Mouse (Mus musculus): ENCODE measurements around the gene Des.

Des gene

GRCm38 (mm10) chr1:75360112-75361031 lies at the start of gene Des:
Gene Des, plus strand, starts transcription at chr1:75360329.
- peak; percentile 77 to 81 for DNase-seq (ENCODE audit: low spot score in 2 of 2)

DNA sequence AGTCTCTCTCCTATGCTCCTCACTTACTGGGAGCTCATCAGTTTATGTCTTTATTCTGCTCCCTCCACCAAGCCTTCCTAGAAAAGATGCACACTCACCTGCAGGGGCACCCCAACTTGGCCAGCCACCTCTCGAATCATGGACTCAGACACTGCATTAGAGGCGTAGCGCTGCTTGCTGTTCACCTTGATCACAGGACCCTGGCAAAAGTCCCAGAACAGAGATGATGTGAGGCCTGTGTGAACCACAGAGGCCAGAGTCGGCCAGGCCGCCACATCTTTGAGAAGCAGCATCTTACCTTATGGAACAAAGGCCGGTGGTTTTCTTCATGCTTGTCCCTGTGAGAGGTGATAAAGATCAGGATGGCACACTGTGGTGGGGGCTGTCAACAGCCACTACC lies 48.4 kb upstream of the Des start:
- DNase-seq (ENCODE audit: low spot score in 2 of 2): no peak

GRCm38 (mm10) chr1:75315011-75315410 lies 45.1 kb upstream of the Des start:
- DNase-seq (ENCODE audit: low spot score in 2 of 2): no peak

- no peak for DNase-seq (ENCODE audit: low spot score in 2 of 2)
Observed at GRCm38 (mm10) chr1:75315456-75316365, 44.4 kb upstream of the Des start.

GRCm38 (mm10) chr1:75316861-75317240 lies 43.3 kb upstream of the Des start:
- peak; percentile 80 to 90 for DNase-seq (ENCODE audit: low spot score in 2 of 2)

DNA sequence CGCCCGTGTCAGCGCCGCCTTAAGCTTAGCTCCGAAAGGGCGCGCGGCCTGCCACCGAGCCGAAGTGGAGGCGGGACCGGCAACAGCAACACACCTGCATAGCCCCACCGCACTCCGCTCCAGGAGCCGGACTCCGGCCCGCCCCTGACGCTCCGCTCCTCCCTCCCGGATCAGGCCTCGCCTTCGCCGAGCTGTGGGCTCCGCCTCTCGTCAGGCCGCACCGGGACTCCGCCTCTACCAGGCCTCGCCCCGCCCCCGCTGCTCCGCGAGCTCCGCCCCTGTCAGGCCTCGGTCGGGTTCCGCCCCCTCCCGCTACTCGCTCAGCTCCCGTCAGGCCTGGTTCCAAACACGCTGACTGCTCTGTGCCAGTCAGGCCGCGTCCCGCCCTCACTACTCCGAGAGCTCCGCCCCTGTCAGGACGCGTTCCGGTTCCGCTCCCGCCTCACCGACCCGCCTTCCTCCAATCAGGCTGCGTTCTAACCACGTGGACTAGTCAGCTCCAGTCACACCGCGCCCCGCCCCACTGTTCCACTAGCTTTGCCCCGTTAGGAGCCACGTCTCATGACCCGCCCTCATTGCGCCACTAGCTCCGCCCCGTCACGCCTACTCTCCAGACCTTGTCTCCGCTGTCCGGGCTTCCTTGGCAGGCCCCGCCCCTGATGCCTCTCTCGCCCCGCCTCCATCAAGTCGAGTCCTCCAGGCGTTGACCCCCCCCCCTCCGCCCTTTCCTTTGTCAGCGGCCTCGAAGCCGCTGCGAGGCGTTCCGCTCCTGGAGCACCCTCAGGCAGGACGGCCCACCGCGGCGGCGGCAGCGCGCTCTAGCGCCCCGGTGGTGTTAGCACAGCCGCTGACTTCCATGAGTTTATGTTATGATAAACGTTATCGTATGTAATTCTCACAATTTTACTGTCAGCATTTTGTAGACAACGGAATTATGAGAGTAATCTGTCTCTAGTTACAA lies 42.6 kb upstream of the Des start, which contains the start of gene Dnpep:
Gene Dnpep, minus strand, starts transcription at position 750 of the 961 bp plus-strand sequence.
- peak; percentile 100 for DNase-seq (ENCODE audit: low spot score in 2 of 2)

GRCm38 (mm10) chr1:75318301-75318700 lies 41.8 kb upstream of the Des start:
- DNase-seq (ENCODE audit: low spot score in 2 of 2): no peak

DNA sequence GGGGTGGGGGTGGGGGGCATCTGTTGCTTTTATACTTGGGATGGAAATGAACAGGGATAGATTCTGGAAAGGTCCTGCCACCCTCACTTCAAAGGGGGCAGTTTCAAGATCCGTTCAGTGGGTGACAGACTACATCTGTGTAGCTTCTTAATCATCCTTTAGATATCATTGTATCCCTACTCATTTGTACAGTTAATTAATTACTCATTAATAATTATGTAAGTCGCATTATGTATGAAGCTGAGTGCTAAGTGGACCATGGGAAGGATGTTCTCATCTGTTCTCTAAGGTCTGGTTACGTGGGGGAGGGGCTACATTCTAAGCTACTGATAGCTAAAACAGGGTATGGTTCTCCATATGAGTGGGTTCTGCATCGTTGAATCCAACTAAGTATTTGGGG lies 41.4 kb upstream of the Des start:
- no peak for DNase-seq (ENCODE audit: low spot score in 2 of 2)

DNA sequence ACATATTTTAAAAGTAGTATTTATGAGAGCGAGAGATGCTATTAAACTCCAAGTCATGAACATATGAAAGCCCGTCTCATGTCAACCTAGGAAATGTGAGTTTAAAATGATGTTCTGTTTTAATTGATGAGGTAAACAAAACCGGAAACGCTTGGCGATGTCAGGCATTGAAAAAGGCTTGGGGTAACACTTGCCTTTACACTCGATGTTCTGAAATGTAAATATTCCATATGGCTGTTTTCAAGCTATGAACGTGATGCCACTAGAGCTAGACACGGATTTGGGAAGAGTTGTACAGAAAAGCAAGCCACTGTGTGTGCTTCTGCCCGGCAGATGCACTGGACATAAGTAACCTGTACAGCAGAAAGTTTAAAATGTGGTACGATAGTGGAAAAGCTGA lies 41.0 kb upstream of the Des start:
- no peak for DNase-seq (ENCODE audit: low spot score in 2 of 2)

GRCm38 (mm10) chr1:75327461-75327860 lies 32.7 kb upstream of the Des start:
- peak in 1 of 2 experiments; percentile 53 for DNase-seq (ENCODE audit: low spot score in 2 of 2)

GRCm38 (mm10) chr1:75331271-75331670 lies 28.9 kb upstream of the Des start:
- peak in 1 of 2 experiments; percentile 23 for DNase-seq (ENCODE audit: low spot score in 2 of 2)

- peak in 1 of 2 experiments; percentile 42 for DNase-seq (ENCODE audit: low spot score in 2 of 2)
Observed at GRCm38 (mm10) chr1:75336461-75336860, 23.7 kb upstream of the Des start.

DNA sequence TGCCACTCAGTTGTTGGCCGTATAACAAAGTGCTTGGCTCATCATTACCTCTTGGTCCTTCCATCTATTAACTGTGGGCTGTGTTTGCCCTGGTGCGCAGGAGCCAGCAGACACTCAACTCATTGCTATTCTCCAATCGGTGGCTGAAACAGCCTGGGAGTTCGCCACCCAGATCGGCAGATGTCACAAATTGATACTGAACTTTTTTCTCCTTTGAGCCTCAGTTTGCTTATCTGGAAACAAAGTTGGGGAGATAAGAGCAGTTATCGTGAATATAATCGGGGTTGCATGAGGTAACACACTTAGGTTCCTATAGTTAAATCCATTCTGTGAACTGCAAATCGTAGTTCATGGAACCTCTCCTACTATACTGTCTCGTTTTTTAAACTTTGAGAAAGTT lies 23.0 kb upstream of the Des start:
- DNase-seq (ENCODE audit: low spot score in 2 of 2): peak in 1 of 2 experiments; percentile 44

DNA sequence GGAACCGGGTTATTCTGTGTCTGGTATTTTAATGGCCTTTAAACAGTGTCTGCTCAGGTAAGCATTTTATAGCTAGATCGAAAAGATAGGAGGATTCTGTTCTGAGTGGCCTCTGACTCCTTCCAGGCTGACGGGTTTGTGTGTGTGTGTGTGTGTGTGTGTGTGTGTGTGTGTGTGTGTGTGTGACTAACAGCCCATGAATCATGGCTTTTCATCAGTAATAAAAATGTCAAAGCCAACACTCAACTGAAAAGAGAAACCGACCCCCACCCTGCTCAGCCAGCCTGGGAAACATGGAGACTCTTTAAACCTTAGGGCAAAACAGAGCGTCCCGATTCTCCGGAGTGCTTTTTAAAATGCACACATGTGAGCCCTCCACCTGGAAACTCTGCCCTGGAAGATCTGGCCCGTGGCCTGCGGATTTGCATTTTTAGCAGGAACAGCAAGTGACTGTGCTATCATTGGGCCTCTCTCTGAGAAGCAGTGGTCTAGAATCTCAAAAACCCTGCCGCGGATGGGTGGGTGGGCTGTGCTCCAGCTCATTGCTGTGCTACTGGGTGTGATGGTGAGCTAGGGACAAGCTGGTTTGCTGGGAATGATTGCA lies 21.9 kb upstream of the Des start:
- peak in 1 of 2 experiments; percentile 57 for DNase-seq (ENCODE audit: low spot score in 2 of 2)

DNA sequence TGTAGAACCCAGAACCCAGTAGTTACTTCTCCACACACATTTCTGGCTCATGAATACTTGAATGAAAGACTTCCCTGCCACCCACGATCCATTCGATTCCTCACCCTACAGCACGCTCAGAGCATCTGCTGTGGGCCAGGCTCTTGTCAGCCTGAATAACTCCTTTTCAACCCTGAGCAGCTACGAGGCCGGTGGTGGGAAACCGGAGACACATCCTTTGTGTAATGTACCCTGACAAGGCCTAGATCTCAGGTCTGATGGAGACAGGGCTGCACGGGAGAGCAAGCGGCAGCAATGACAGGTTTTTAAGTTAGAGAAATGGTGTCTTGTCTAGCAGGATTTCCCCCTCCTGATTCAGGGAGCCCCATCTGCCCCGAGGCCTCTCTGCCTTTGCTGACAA lies 20.8 kb upstream of the Des start:
- DNase-seq (ENCODE audit: low spot score in 2 of 2): peak in 1 of 2 experiments; percentile 57

DNA sequence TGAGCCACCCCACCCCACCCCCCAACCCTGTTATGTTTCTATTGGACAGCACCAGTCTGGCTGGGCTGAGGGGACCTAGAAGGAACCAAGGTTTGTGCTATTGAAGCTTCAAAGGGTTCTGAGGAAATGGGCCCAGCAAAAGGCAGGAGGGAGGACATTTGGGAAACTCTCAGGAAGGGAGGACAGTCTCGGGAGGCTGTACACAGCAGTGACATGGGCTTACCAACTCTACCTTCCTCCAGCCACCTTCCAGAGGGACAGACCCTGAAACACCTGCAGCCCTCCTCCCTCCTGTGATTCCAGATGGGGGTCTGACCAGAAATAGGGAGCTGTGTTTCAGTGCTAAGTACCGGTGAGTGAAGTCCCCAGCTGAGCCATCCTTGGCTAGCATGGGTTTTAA lies 19.6 kb upstream of the Des start:
- peak in 1 of 2 experiments; percentile 40 for DNase-seq (ENCODE audit: low spot score in 2 of 2)

DNA sequence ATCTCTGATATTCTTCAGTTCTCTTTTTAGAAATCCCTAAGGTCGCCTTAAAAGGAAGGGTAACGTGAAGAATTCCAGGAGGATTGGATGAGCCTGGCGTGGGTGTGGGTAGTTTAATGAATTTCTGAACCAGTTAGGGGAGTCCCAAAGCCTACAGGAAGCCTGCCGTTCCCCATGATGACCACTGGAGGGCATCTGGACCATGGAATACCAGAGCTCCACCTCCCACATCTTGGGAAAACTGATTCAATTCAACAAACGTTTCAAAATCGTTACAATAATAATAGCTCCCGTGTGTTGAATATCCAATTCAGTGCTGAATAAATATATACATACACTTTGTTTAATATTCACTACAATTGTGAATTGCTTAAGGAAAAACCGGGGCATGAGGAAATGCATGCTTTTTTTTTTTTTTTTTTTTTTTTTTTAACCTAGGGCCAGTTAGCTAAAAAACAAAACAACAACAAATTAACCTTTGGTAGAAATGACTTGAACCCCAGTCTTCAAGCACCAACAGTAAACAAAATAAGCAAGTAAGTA lies 17.2 kb upstream of the Des start:
- DNase-seq (ENCODE audit: low spot score in 2 of 2): peak in 1 of 2 experiments; percentile 73

DNA sequence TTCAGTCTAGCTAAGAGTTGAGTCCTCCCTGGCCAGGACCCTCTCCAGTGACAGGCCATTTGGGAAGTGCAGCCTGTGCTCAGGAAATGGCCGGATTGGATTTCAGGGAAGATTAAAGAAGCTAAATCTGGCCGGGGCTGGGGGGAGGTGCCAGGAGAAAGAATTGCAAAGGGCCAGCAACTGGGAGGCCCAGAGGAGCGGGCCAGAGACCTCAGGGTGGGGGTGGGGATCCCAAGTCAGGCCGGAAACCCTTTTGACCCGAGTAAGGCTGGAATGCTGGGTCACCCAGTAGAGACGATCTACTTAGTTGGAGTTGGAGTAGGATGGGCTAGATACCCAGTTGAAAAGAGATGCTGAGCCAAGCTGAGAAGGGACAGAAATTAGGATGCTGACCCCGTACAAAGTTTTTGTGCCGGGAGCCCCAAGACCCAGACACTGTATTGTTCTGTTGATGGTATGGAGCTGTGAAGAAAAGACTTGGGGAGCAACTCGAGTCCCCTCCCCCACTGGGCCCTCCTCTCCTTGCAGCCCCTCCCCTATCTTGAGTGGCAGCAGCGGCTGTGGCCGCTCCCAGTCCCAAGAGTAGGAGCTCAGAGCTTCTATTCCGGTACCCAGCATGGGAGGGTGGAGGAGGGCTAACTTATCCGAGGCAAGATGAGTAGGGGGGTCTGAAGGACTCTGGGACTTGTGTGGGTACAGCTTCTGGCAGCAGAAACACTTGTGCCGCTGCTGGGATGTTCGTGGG lies 15.7 kb upstream of the Des start:
- peak in 1 of 2 experiments; percentile 59 for DNase-seq (ENCODE audit: low spot score in 2 of 2)
